Mouse (Mus musculus) small intestine, adult 2 months (tissue): ENCODE data around the gene Parvb.

Experiments
- CTCF ChIP-seq: fragments of 200-500 bp; IDR thresholded peaks from 2 replicates; pipeline ENCODE4 v1.5.1; 2012; ENCODE audit warnings: low read depth, mild to moderate bottlenecking, control low read depth, inconsistent platforms, low read length, moderate library complexity, mixed read lengths; ENCODE audit not compliant: insufficient replicate concordance, insufficient read length; ENCODE audit errors: extremely low read depth
- POLR2A ChIP-seq: fragments of 200-500 bp; IDR thresholded peaks from 2 replicates; pipeline ENCODE4 v1.6.1; 2012; ENCODE audit warnings: low read depth, mild to moderate bottlenecking, control low read depth, inconsistent platforms, low read length, moderate library complexity

DNA sequence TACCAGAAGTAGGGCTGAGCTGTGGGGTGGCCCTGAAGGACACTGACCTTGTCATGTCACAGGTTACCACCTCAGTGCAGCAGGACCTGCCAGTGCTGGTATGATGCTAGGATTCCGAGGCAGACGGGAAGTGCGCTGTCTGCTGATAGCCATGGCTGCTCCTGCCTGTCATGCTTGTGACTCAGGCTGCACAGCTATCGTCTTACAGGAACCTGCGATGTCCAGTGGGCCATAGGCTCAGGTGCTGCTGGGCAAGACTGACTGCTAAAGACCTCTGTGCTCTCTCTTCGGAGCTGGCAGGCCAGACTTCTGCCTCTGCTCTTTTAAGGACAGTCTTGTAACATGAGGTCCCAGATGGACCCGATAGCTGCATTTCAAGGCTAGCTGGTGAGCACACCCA lies 17.4 kb upstream of the Parvb start:
- TF ChIP-seq POLR2A (no peak), CTCF (no peak)
